Comparison of ENCODE assay signal across 22 mouse cellular contexts in genomic region chr15:10823933-10824332, GRCm38 (mm10).
DNase-seq lines count a peak whose midpoint lies in the region; ATAC-seq and TF ChIP-seq lines count a peak whose summit lies in the region.
"Had no signal": no experiment of that assay in that cellular context is flagged by ENCODE, and none has a peak within 500 bp of the region (broad histone marks: within the 10 kb centered on the region; RNA-seq: fewer than 3 reads in every experiment).

No protein-coding gene starts in this region.

- WGBS in kidney, embryonic 15.5 days: 46% methylated on average over 5 of the region's 5 CpGs
- 68% methylated on average over 5 of the region's 5 CpGs for WGBS in kidney, adult 2 months

- H3K9me3 ChIP-seq in kidney, embryonic 15.5 days (replicated peaks): 0 out of 2 replicates have a peak, but pooled peaks cover 3% of the 10 kb centered on the region
- H3K9me3 ChIP-seq: embryonic facial prominence, embryonic 12.5 days; forebrain, embryonic 13.5 days; heart, embryonic 13.5 days; intestine, embryonic 15.5 days; limb, embryonic 12.5 days; liver, embryonic 13.5 days; midbrain, embryonic 12.5 days had no signal

- H3K4me2 ChIP-seq in kidney, embryonic 15.5 days: no peak overlapping the region
- H3K4me2 ChIP-seq: embryonic facial prominence, embryonic 12.5 days; forebrain, embryonic 13.5 days; heart, embryonic 13.5 days; hindbrain, embryonic 14.5 days; intestine, embryonic 15.5 days; limb, embryonic 12.5 days; liver, embryonic 13.5 days; lung, embryonic 14.5 days; midbrain, embryonic 12.5 days had no signal

- no peak for DNase-seq in kidney, adult 2 months
- peak; percentile 20 to 26 for DNase-seq in right cerebral cortex, adult 2 months (ENCODE audit: low spot score in 2 of 2)
- no peak for DNase-seq in right cerebral cortex, postnatal 36 days (ENCODE audit: low spot score in 2 of 2)
- DNase-seq in brain, adult 2 months (ENCODE audit: low read depth, low spot score): peak; percentile 70
- peak; percentile 70 for DNase-seq in retina, postnatal 1 day
- DNase-seq in thymus, postnatal 10 days (ENCODE audit: low spot score in 2 of 2): no peak
- DNase-seq in cerebellum, postnatal 14 days: no peak
- DNase-seq: cerebellum, adult 2 months; kidney, postnatal 10 days; liver, embryonic 13.5 days; lung, embryonic 14.5 days; spleen, adult 18-20 months; thymus, adult 18-20 months had no signal

- H3K4me3 ChIP-seq in kidney, embryonic 15.5 days (replicated peaks): no peak overlapping the region
- H3K4me3 ChIP-seq in kidney, adult 2 months (ENCODE audit: insufficient read depth, low read depth, low read length): no peak overlapping the region
- H3K4me3 ChIP-seq: embryonic facial prominence, embryonic 12.5 days; erythroblast, embryonic 14.5 days; forebrain, embryonic 13.5 days; heart, embryonic 13.5 days; intestine, embryonic 15.5 days; limb, embryonic 12.5 days; liver, embryonic 13.5 days; midbrain, embryonic 12.5 days had no signal

- H3K36me3 ChIP-seq in kidney, embryonic 15.5 days: no peaks in the 10 kb centered on the region
- no peaks in the 10 kb centered on the region for H3K36me3 ChIP-seq in kidney, adult 2 months (ENCODE audit: control insufficient read depth, insufficient read depth, low read length)
- H3K36me3 ChIP-seq: embryonic facial prominence, embryonic 12.5 days; heart, embryonic 13.5 days; intestine, embryonic 15.5 days; limb, embryonic 12.5 days; liver, embryonic 13.5 days; midbrain, embryonic 12.5 days had no signal

- no peak for TF ChIP-seq POLR2A in kidney, adult 2 months (IDR thresholded peaks at IDR 0.05; ENCODE audit: low read depth, low read length)

- no peaks in the 10 kb centered on the region for H3K27me3 ChIP-seq in kidney, embryonic 15.5 days
- H3K27me3 ChIP-seq in kidney, adult 2 months (replicated peaks; ENCODE audit: control insufficient read depth, insufficient read depth, low read length): no peaks in the 10 kb centered on the region
- H3K27me3 ChIP-seq: embryonic facial prominence, embryonic 12.5 days; forebrain, embryonic 13.5 days; heart, embryonic 13.5 days; intestine, embryonic 15.5 days; limb, embryonic 12.5 days; liver, embryonic 13.5 days; midbrain, embryonic 12.5 days had no signal

- no peak for TF ChIP-seq CTCF in kidney, adult 2 months (conservative IDR thresholded peaks at IDR 0.05; ENCODE audit: insufficient read depth, insufficient read length, low read depth, low read length)

- no peak overlapping the region for H3K27ac ChIP-seq in kidney, embryonic 15.5 days
- H3K27ac ChIP-seq in kidney, adult 2 months (ENCODE audit: insufficient read depth, low read depth, low read length): no peak overlapping the region
- H3K27ac ChIP-seq: embryonic facial prominence, embryonic 12.5 days; forebrain, embryonic 13.5 days; heart, embryonic 13.5 days; hindbrain, embryonic 14.5 days; intestine, embryonic 15.5 days; limb, embryonic 12.5 days; liver, embryonic 13.5 days; midbrain, embryonic 12.5 days had no signal

- ATAC-seq in kidney, embryonic 15.5 days (replicated peaks; ENCODE audit: low FRiP score): peak; percentile 47; the same call in 1 of the 2 replicates
- ATAC-seq: forebrain, embryonic 13.5 days; intestine, embryonic 15.5 days had no signal

- peaks cover 15% of the 10 kb centered on the region for H3K4me1 ChIP-seq in kidney, embryonic 15.5 days
- H3K4me1 ChIP-seq in kidney, adult 2 months (ENCODE audit: control insufficient read depth, insufficient read depth, low read length): no peaks in the 10 kb centered on the region
- H3K4me1 ChIP-seq: forebrain, embryonic 13.5 days; intestine, embryonic 15.5 days; liver, embryonic 13.5 days; midbrain, embryonic 12.5 days had no signal

- H3K9ac ChIP-seq in kidney, embryonic 15.5 days: no peak overlapping the region
- H3K9ac ChIP-seq: embryonic facial prominence, embryonic 12.5 days; forebrain, embryonic 13.5 days; heart, embryonic 13.5 days; hindbrain, embryonic 14.5 days; intestine, embryonic 15.5 days; limb, embryonic 12.5 days; liver, embryonic 13.5 days; lung, embryonic 14.5 days; midbrain, embryonic 12.5 days had no signal

Comparison
In these comparisons a context has a peak if more than half of its experiments do, and no peak if none do; other contexts are left out.
1. DNase-seq: peak in right cerebral cortex, adult 2 months (2 of 2), brain, adult 2 months (single experiment) and retina, postnatal 1 day (single experiment); none in kidney, adult 2 months (single experiment), right cerebral cortex, postnatal 36 days (0 of 2), thymus, postnatal 10 days (0 of 2) and cerebellum, postnatal 14 days (0 of 2).